ENCODE assay signal across 23 mouse cellular contexts in the genomic region with DNA sequence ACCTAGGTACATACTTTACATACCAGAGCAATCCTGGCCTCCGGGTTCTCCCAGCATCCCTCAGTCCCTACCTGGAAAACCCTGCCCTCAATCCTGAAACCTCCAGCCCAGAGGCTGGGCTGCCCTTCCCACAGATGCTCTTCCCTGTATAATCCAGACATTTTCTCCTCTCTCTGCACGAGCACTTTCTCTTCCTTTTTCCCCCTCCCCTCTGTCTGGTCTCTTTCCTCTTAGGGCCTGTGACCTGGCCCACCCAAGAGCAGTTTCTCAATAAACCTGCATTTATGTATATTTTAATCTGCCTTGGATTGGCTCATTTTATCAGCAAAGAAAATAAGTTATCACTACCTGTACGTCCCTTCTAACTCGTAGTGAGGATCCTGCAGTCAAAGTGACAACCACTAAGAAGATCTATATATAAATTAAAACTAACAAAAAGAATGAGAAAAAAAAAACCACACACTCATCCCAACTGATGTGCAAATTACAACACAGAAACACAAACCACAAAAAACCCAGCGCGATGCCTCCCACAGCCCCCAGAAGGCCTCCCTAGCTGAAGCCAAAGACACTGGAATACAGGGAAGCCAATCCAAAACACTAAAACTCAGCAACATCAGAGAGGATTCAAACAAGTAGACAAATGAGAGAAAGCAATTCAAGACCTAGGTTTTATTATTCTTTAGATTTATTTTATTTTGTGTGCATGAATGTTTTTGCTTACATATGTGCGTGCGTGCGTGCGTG. TPM values are rescaled to one million over a fixed set of nuclear protein-coding genes. Genes with fewer than 3 reads are reported as not detected.
DNase-seq lines count a peak whose midpoint lies in the region; ATAC-seq lines count a peak whose summit lies in the region.
"Had no signal": no experiment of that assay in that cellular context is flagged by ENCODE, and none has a peak within 500 bp of the region (broad histone marks: within the 10 kb centered on the region; RNA-seq: fewer than 3 reads in every experiment).

No protein-coding gene starts in this region.

- no peak overlapping the region for H3K4me2 ChIP-seq in heart, embryonic 12.5 days
- H3K4me2 ChIP-seq in lung, embryonic 15.5 days, result no peak overlapping the region
- H3K4me2 ChIP-seq: embryonic facial prominence, embryonic 15.5 days; heart, embryonic 11.5 days; hindbrain, embryonic 14.5 days had no signal

- DNase-seq in heart, adult 11 months, result peak; percentile 52
- no peak for DNase-seq in lung, postnatal 14 days
- DNase-seq in R1 (ENCODE audit: low read depth, low spot score), result peak; percentile 40
- DNase-seq in adrenal gland, adult (ENCODE audit: inconsistent age in 2 of 2, low spot score in 1 of 2), result no peak
- DNase-seq: adrenal gland, postnatal 10 days; B cell, adult 2 months; cerebellum, adult 11 months; cerebellum, adult 8-10 months; cerebellum, postnatal 14 days; embryo, embryonic 11 days; gastrocnemius, adult 2 months; gastrocnemius, postnatal 36 days; heart, adult 2 months had no signal

- 0 out of 2 replicates have a peak, but pooled peaks cover 5% of the 10 kb centered on the region for H3K9me3 ChIP-seq in heart, embryonic 12.5 days (replicated peaks)
- no peaks in the 10 kb centered on the region for H3K9me3 ChIP-seq in lung, embryonic 15.5 days
- H3K9me3 ChIP-seq: embryonic facial prominence, embryonic 15.5 days; forebrain, embryonic 10.5 days; hindbrain, embryonic 10.5 days had no signal

- H3K27ac ChIP-seq in heart, embryonic 12.5 days (ENCODE audit: poor library complexity, severe bottlenecking), result no peak overlapping the region
- H3K27ac ChIP-seq in lung, embryonic 15.5 days, result peak overlapping the region; percentile 88
- H3K27ac ChIP-seq: forebrain, embryonic 10.5 days; gastrocnemius, adult 2 months; heart, adult 2 months; hindbrain, embryonic 10.5 days; hindbrain, embryonic 14.5 days had no signal

- no peaks in the 10 kb centered on the region for H3K27me3 ChIP-seq in heart, embryonic 12.5 days (replicated peaks)
- no peaks in the 10 kb centered on the region for H3K27me3 ChIP-seq in lung, embryonic 15.5 days
- H3K27me3 ChIP-seq: embryonic facial prominence, embryonic 15.5 days had no signal

- H3K9ac ChIP-seq in heart, embryonic 12.5 days, result no peak overlapping the region
- H3K9ac ChIP-seq in lung, embryonic 15.5 days, result no peak overlapping the region
- H3K9ac ChIP-seq: embryonic facial prominence, embryonic 15.5 days; hindbrain, embryonic 14.5 days had no signal

- no peaks in the 10 kb centered on the region for H3K4me1 ChIP-seq in heart, embryonic 12.5 days (replicated peaks)
- H3K4me1 ChIP-seq in lung, embryonic 15.5 days, result no peaks in the 10 kb centered on the region
- H3K4me1 ChIP-seq: embryonic facial prominence, embryonic 15.5 days; forebrain, embryonic 10.5 days; hindbrain, embryonic 10.5 days had no signal

- no peak for ATAC-seq in heart, embryonic 12.5 days (ENCODE audit: insufficient number of reproducible peaks, low FRiP score)
- ATAC-seq in lung, embryonic 15.5 days (ENCODE audit: borderline replicate concordance, extremely low read depth, low FRiP score, low TSS enrichment), result no peak
- ATAC-seq in CD4-positive, CD25-positive, alpha-beta regulatory T cell, adult 4 months, result no peak
- ATAC-seq: forebrain, embryonic 14.5 days had no signal

- 75% methylated on average over 10 of the region's 10 CpGs for WGBS in heart, embryonic 12.5 days
- WGBS in lung, embryonic 15.5 days, result 74% methylated on average over 10 of the region's 10 CpGs

- no peak overlapping the region for H3K4me3 ChIP-seq in heart, embryonic 12.5 days
- no peak overlapping the region for H3K4me3 ChIP-seq in lung, embryonic 15.5 days
- H3K4me3 ChIP-seq: embryonic facial prominence, embryonic 15.5 days; erythroblast, embryonic 14.5 days; forebrain, embryonic 10.5 days; gastrocnemius, adult 2 months; heart, adult 2 months; hindbrain, embryonic 10.5 days had no signal

- H3K36me3 ChIP-seq in heart, embryonic 12.5 days, result no peaks in the 10 kb centered on the region
- H3K36me3 ChIP-seq in lung, embryonic 15.5 days, result no peaks in the 10 kb centered on the region
- H3K36me3 ChIP-seq: embryonic facial prominence, embryonic 15.5 days; forebrain, embryonic 10.5 days; hindbrain, embryonic 10.5 days had no signal

RNA-seq across cellular contexts. Expression of a gene that starts 23.6 kb away (rescaled TPM):
- polyA plus RNA-seq in heart, embryonic 12.5 days (2016; fragmentation: Nextera tagmentation; extraction: Ambion mirVana), result 963 and 982 TPM in 2 replicates
- 480 and 519 TPM in 2 replicates for polyA plus RNA-seq in lung, embryonic 15.5 days (2015; fragmentation: Nextera tagmentation; extraction: Ambion mirVana)
- 10 to 100 TPM; 26.4 to 27.2 TPM for polyA plus RNA-seq in CD4-positive, CD25-positive, alpha-beta regulatory T cell, adult 4 months (2017; shearing (Covaris generic))

RNA-seq across cellular contexts. Expression of a gene that starts 28.5 kb away (rescaled TPM):
- 2.2 and 2.3 TPM in 2 replicates for polyA plus RNA-seq in heart, embryonic 12.5 days (2016; fragmentation: Nextera tagmentation; extraction: Ambion mirVana)
- polyA plus RNA-seq in lung, embryonic 15.5 days (2015; fragmentation: Nextera tagmentation; extraction: Ambion mirVana), result 1.7 and 2.1 TPM in 2 replicates
- polyA plus RNA-seq in CD4-positive, CD25-positive, alpha-beta regulatory T cell, adult 4 months (2017; shearing (Covaris generic)), result not detected
- polyA plus RNA-seq: erythroblast, embryonic 14.5 days had no signal

Comparison
In these comparisons a context has a peak if more than half of its experiments do, and no peak if none do; other contexts are left out.
1. DNase-seq: peak in heart, adult 11 months (single experiment) and R1 (single experiment); none in lung, postnatal 14 days (single experiment) and adrenal gland, adult (0 of 2).
2. RNA of a gene that starts 23.6 kb away (polyA plus RNA-seq): 963 to 982 TPM in heart, embryonic 12.5 days and 480 to 519 TPM in lung, embryonic 15.5 days; 26.4 to 27.2 TPM in CD4-positive, CD25-positive, alpha-beta regulatory T cell, adult 4 months; every median in the first group is over 10 times any median in the second.